Mouse (Mus musculus): ENCODE data around the gene D130043K22Rik. TPM values are rescaled to one million over a fixed set of nuclear protein-coding genes. Genes with fewer than 3 reads are reported as not detected.
A peak's percentile ranks its signal among the peaks of the same experiment; 100 is the strongest.

The D130043K22Rik gene
- polyA plus RNA-seq, 1 experiment from 2014 or later, result 1.2 TPM

GRCm38 (mm10) chr13:24867789-24868188 is 22.9 kb downstream of the D130043K22Rik start:
- H3K27me3 ChIP-seq (ENCODE audit: control insufficient read depth, insufficient read depth, low read length), result no peaks in the 10 kb centered on the region
- no peak overlapping the region for H3K4me3 ChIP-seq (ENCODE audit: low read depth, low read length)
- no peak overlapping the region for H3K4me2 ChIP-seq (ENCODE audit: low read depth)
- ATAC-seq (ENCODE audit: insufficient read depth, low FRiP score, low TSS enrichment), result no peak
- no peaks in the 10 kb centered on the region for H3K36me3 ChIP-seq (ENCODE audit: control insufficient read depth, insufficient read depth, low read length)
- 94% methylated on average over 10 of the region's 10 CpGs for WGBS
- H3K27ac ChIP-seq (ENCODE audit: low read depth, low read length), result no peak overlapping the region
- DNase-seq (ENCODE audit: low spot score), result no peak
- no peaks in the 10 kb centered on the region for H3K9me3 ChIP-seq (ENCODE audit: control insufficient read depth, low read length)
- no peaks in the 10 kb centered on the region for H3K4me1 ChIP-seq (ENCODE audit: control insufficient read depth, insufficient read depth, low read length)
- no peak overlapping the region for H3K9ac ChIP-seq (ENCODE audit: low read length)

GRCm38 (mm10) chr13:24868233-24868632 is 23.3 kb downstream of the D130043K22Rik start:
- Histone ChIP-seq H3K9ac (ENCODE audit: low read length) (no peak overlapping the region), H3K36me3 (ENCODE audit: control insufficient read depth, insufficient read depth, low read length) (no peaks in the 10 kb centered on the region), H3K4me1 (ENCODE audit: control insufficient read depth, insufficient read depth, low read length) (no peaks in the 10 kb centered on the region), H3K4me2 (ENCODE audit: low read depth) (no peak overlapping the region), H3K4me3 (ENCODE audit: low read depth, low read length) (no peak overlapping the region), H3K27ac (ENCODE audit: low read depth, low read length) (no peak overlapping the region), H3K9me3 (ENCODE audit: control insufficient read depth, low read length) (no peaks in the 10 kb centered on the region), H3K27me3 (ENCODE audit: control insufficient read depth, insufficient read depth, low read length) (no peaks in the 10 kb centered on the region)
- WGBS, result 84% methylated on average over 7 of the region's 7 CpGs
- no peak for DNase-seq (ENCODE audit: low spot score)
- ATAC-seq (ENCODE audit: insufficient read depth, low FRiP score, low TSS enrichment), result no peak

GRCm38 (mm10) chr13:24879359-24880040 is 34.6 kb downstream of the D130043K22Rik start:
- DNase-seq (ENCODE audit: low spot score) (no peak), ATAC-seq (ENCODE audit: insufficient read depth, low FRiP score, low TSS enrichment) (no peak)
- Histone ChIP-seq H3K36me3 (ENCODE audit: control insufficient read depth, insufficient read depth, low read length) (no peaks in the 10 kb centered on the region), H3K9me3 (ENCODE audit: control insufficient read depth, low read length) (no peaks in the 10 kb centered on the region), H3K4me1 (ENCODE audit: control insufficient read depth, insufficient read depth, low read length) (no peaks in the 10 kb centered on the region), H3K4me3 (ENCODE audit: low read depth, low read length) (no peak overlapping the region), H3K9ac (ENCODE audit: low read length) (no peak overlapping the region), H3K27ac (ENCODE audit: low read depth, low read length) (no peak overlapping the region), H3K4me2 (ENCODE audit: low read depth) (no peak overlapping the region), H3K27me3 (ENCODE audit: control insufficient read depth, insufficient read depth, low read length) (no peaks in the 10 kb centered on the region)
- 88% methylated on average over 15 of the region's 15 CpGs for WGBS

GRCm38 (mm10) chr13:24880208-24880607 is 35.3 kb downstream of the D130043K22Rik start:
- no peak overlapping the region for H3K4me2 ChIP-seq (ENCODE audit: low read depth)
- no peak for ATAC-seq (ENCODE audit: insufficient read depth, low FRiP score, low TSS enrichment)
- H3K9ac ChIP-seq (ENCODE audit: low read length), result no peak overlapping the region
- H3K27ac ChIP-seq (ENCODE audit: low read depth, low read length), result no peak overlapping the region
- no peaks in the 10 kb centered on the region for H3K27me3 ChIP-seq (ENCODE audit: control insufficient read depth, insufficient read depth, low read length)
- WGBS, result 83% methylated on average over 6 of the region's 6 CpGs
- H3K9me3 ChIP-seq (ENCODE audit: control insufficient read depth, low read length), result no peaks in the 10 kb centered on the region
- no peak overlapping the region for H3K4me3 ChIP-seq (ENCODE audit: low read depth, low read length)
- no peaks in the 10 kb centered on the region for H3K36me3 ChIP-seq (ENCODE audit: control insufficient read depth, insufficient read depth, low read length)
- no peak for DNase-seq (ENCODE audit: low spot score)
- H3K4me1 ChIP-seq (ENCODE audit: control insufficient read depth, insufficient read depth, low read length), result no peaks in the 10 kb centered on the region

- no peak overlapping the region for H3K27ac ChIP-seq (ENCODE audit: low read depth, low read length)
- ATAC-seq (ENCODE audit: insufficient read depth, low FRiP score, low TSS enrichment) (no peak), DNase-seq (ENCODE audit: low spot score) (no peak)
- no peaks in the 10 kb centered on the region for H3K36me3 ChIP-seq (ENCODE audit: control insufficient read depth, insufficient read depth, low read length)
- no peaks in the 10 kb centered on the region for H3K4me1 ChIP-seq (ENCODE audit: control insufficient read depth, insufficient read depth, low read length)
- H3K4me2 ChIP-seq (ENCODE audit: low read depth), result no peak overlapping the region
- H3K9me3 ChIP-seq (ENCODE audit: control insufficient read depth, low read length), result no peaks in the 10 kb centered on the region
- H3K27me3 ChIP-seq (ENCODE audit: control insufficient read depth, insufficient read depth, low read length), result no peaks in the 10 kb centered on the region
- H3K4me3 ChIP-seq (ENCODE audit: low read depth, low read length), result no peak overlapping the region
- 94% methylated on average over 5 of the region's 5 CpGs for WGBS
- H3K9ac ChIP-seq (ENCODE audit: low read length), result no peak overlapping the region
These were observed 35.8 kb downstream of the D130043K22Rik start for GRCm38 (mm10) chr13:24880704-24881103.

GRCm38 (mm10) chr13:24882411-24882810 is 37.5 kb downstream of the D130043K22Rik start:
- DNase-seq (ENCODE audit: low spot score), result no peak
- Histone ChIP-seq H3K9me3 (ENCODE audit: control insufficient read depth, low read length) (no peaks in the 10 kb centered on the region), H3K9ac (ENCODE audit: low read length) (no peak overlapping the region), H3K36me3 (ENCODE audit: control insufficient read depth, insufficient read depth, low read length) (no peaks in the 10 kb centered on the region), H3K4me3 (ENCODE audit: low read depth, low read length) (no peak overlapping the region), H3K4me2 (ENCODE audit: low read depth) (no peak overlapping the region), H3K27me3 (ENCODE audit: control insufficient read depth, insufficient read depth, low read length) (no peaks in the 10 kb centered on the region), H3K27ac (ENCODE audit: low read depth, low read length) (no peak overlapping the region), H3K4me1 (ENCODE audit: control insufficient read depth, insufficient read depth, low read length) (no peaks in the 10 kb centered on the region)
- WGBS, result 96% methylated on average over 6 of the region's 6 CpGs
- no peak for ATAC-seq (ENCODE audit: insufficient read depth, low FRiP score, low TSS enrichment)

- 0 out of 2 replicates have a peak, but pooled peaks cover 2% of the 10 kb centered on the region for H3K4me1 ChIP-seq (ENCODE audit: control insufficient read depth, insufficient read depth, low read length)
- no peak overlapping the region for H3K27ac ChIP-seq (ENCODE audit: low read depth, low read length)
- H3K9ac ChIP-seq (ENCODE audit: low read length), result no peak overlapping the region
- DNase-seq (ENCODE audit: low spot score) (peak; percentile 25), ATAC-seq (ENCODE audit: insufficient read depth, low FRiP score, low TSS enrichment) (no peak)
- no peaks in the 10 kb centered on the region for H3K27me3 ChIP-seq (ENCODE audit: control insufficient read depth, insufficient read depth, low read length)
- H3K4me2 ChIP-seq (ENCODE audit: low read depth), result no peak overlapping the region
- H3K9me3 ChIP-seq (ENCODE audit: control insufficient read depth, low read length), result no peaks in the 10 kb centered on the region
- no peak overlapping the region for H3K4me3 ChIP-seq (ENCODE audit: low read depth, low read length)
- H3K36me3 ChIP-seq (ENCODE audit: control insufficient read depth, insufficient read depth, low read length), result no peaks in the 10 kb centered on the region
- WGBS, result 52% methylated on average over 1 of the region's 1 CpGs
These were observed 44.6 kb downstream of the D130043K22Rik start for GRCm38 (mm10) chr13:24889554-24889953.

- Histone ChIP-seq H3K9me3 (ENCODE audit: control insufficient read depth, low read length) (no peaks in the 10 kb centered on the region), H3K9ac (ENCODE audit: low read length) (no peak overlapping the region), H3K27ac (ENCODE audit: low read depth, low read length) (no peak overlapping the region), H3K4me2 (ENCODE audit: low read depth) (no peak overlapping the region), H3K36me3 (ENCODE audit: control insufficient read depth, insufficient read depth, low read length) (no peaks in the 10 kb centered on the region), H3K4me1 (ENCODE audit: control insufficient read depth, insufficient read depth, low read length) (0 out of 2 replicates have a peak, but pooled peaks cover 2% of the 10 kb centered on the region), H3K27me3 (ENCODE audit: control insufficient read depth, insufficient read depth, low read length) (no peaks in the 10 kb centered on the region), H3K4me3 (ENCODE audit: low read depth, low read length) (no peak overlapping the region)
- ATAC-seq (ENCODE audit: insufficient read depth, low FRiP score, low TSS enrichment) (no peak), DNase-seq (ENCODE audit: low spot score) (no peak)
- WGBS, result 93% methylated on average over 3 of the region's 3 CpGs
These were observed 47.6 kb downstream of the D130043K22Rik start for GRCm38 (mm10) chr13:24892516-24892915.

- Histone ChIP-seq H3K36me3 (ENCODE audit: control insufficient read depth, insufficient read depth, low read length) (no peaks in the 10 kb centered on the region), H3K9me3 (ENCODE audit: control insufficient read depth, low read length) (no peaks in the 10 kb centered on the region), H3K27me3 (ENCODE audit: control insufficient read depth, insufficient read depth, low read length) (no peaks in the 10 kb centered on the region), H3K27ac (ENCODE audit: low read depth, low read length) (no peak overlapping the region), H3K4me2 (ENCODE audit: low read depth) (no peak overlapping the region), H3K9ac (ENCODE audit: low read length) (no peak overlapping the region), H3K4me1 (ENCODE audit: control insufficient read depth, insufficient read depth, low read length) (0 out of 2 replicates have a peak, but pooled peaks cover 2% of the 10 kb centered on the region), H3K4me3 (ENCODE audit: low read depth, low read length) (no peak overlapping the region)
- DNase-seq (ENCODE audit: low spot score) (no peak), ATAC-seq (ENCODE audit: insufficient read depth, low FRiP score, low TSS enrichment) (no peak)
- 86% methylated on average over 2 of the region's 2 CpGs for WGBS
These were observed 48.9 kb downstream of the D130043K22Rik start for GRCm38 (mm10) chr13:24893880-24894279.
